Mouse (Mus musculus) heart, embryonic 10.5 days (tissue): ENCODE results near the gene Rps6ka2. TPM values are rescaled to one million over a fixed set of nuclear protein-coding genes. Genes with fewer than 3 reads are reported as not detected.

Experiments used
- DNase-seq: peaks from one replicate; pipeline ENCODE4 v3.0.0-alpha.2; 2017; ENCODE audit warnings: low spot score
- H3K27ac ChIP-seq: fragments of 300-500 bp; sonication (generic); 2 replicates; pipeline ENCODE4 v1.5.1; 2016; ENCODE audit warnings: mild to moderate bottlenecking
- H3K27me3 ChIP-seq: fragments of 300-500 bp; sonication (generic); 2 replicates; pipeline ENCODE4 v1.6.1; 2016; ENCODE audit warnings: mild to moderate bottlenecking; ENCODE audit not compliant: poor library complexity, insufficient read depth, severe bottlenecking
- H3K36me3 ChIP-seq: fragments of 300-500 bp; sonication (generic); 2 replicates; pipeline ENCODE4 v1.6.1; 2016; ENCODE audit warnings: mild to moderate bottlenecking, moderate library complexity
- H3K4me1 ChIP-seq: fragments of 300-500 bp; sonication (generic); 2 replicates; pipeline ENCODE4 v1.6.1; 2016; ENCODE audit warnings: mild to moderate bottlenecking
- H3K4me3 ChIP-seq: fragments of 300-500 bp; sonication (generic); 2 replicates; pipeline ENCODE4 v1.5.1; 2016; ENCODE audit warnings: mild to moderate bottlenecking, moderate library complexity
- H3K9me3 ChIP-seq: fragments of 300-500 bp; sonication (generic); 2 replicates; pipeline ENCODE4 v1.6.1; 2016; ENCODE audit warnings: mild to moderate bottlenecking, moderate library complexity
- WGBS: fragments of 180-500 bp; shearing (Covaris S2); methylation state at CpG from one replicate; pipeline ENCODE4 v1.1.7; 2016; 5-methylcytosine and 5-hydroxymethylcytosine counted together
- polyA plus RNA-seq: library from polyadenylated mRNA; unstranded; fragments of >200 nt; fragmentation: Nextera tagmentation; extraction: Ambion mirVana; gene quantifications from 2 replicates; pipeline ENCODE4 v1.2.1, GENCODE M21; 2016

The Rps6ka2 gene
- polyA plus RNA-seq, 1 experiment from 2014 or later, result 50.1 TPM

DNA sequence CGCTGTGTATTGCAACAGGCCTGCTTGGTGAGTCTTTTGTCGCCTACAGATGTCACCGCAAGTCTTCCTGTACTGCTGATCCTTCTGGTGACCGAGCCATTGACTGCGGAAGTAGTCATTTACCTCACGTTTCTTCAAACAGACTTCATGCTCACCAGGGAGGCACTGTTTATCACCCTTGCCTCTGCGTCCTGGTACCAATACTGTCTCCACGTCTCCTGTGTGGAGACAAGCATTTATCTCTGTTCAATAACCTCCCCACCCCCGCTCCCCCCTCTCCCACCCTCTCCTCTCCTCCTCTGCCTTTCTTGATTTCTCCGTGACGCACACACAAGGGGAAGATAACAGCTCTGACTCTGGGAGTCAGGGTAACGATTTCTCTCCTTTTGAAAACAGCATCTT is 22.0 kb upstream of the Rps6ka2 start:
- Histone ChIP-seq H3K27me3 (no peaks in the 10 kb centered on the region), H3K27ac (peak overlapping the region; percentile 52), H3K4me1 (peaks cover 35% of the 10 kb centered on the region), H3K36me3 (no peaks in the 10 kb centered on the region), H3K4me3 (no peak overlapping the region), H3K9me3 (no peaks in the 10 kb centered on the region)
- no peak for DNase-seq
- WGBS, result 27% methylated on average over 12 of the region's 12 CpGs

DNA sequence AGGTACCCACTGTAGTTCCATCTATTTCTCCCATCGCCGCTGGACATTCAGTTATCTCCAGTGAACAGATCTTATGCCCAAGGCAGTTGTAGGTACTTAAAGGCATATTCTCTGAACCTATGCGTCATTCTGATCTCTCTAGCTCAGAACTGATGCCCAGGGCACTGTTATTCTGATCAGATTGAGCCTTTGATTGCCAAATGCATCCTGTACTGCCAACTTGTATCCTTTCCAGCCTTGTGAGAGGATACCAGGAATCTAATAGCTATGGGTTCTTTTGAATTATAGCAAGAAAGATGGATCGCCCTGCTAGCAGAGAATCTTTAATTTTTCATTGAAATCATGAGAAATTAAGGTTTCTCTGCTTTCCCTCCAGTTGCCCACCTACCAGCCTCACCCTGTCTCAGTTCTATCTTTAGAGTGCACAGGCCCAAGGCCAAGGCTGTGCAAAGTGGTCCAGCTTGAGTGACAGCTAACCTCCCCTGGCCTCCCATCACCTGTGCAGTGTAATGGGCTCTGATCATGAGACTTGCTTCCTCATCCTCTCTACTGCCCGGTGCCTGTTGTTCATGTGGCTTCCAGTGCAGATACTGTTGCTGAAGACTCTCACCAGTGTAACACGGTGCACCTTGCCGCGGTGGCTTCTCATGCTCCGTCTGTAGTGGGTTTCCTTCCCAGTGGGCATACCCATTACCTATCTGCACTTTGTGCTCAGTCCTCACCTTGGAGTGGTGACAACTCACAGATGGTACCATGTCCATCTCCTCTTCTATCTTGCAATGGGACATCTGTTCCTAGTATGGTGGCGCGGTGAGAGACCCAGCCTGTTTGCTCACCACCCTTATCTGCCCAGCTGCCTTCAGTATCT is 20.4 kb upstream of the Rps6ka2 start:
- H3K27me3 ChIP-seq, result no peaks in the 10 kb centered on the region
- H3K4me1 ChIP-seq, result peaks cover 33% of the 10 kb centered on the region
- H3K4me3 ChIP-seq, result no peak overlapping the region
- H3K9me3 ChIP-seq, result no peaks in the 10 kb centered on the region
- H3K27ac ChIP-seq, result no peak overlapping the region
- 85% methylated on average over 11 of the region's 11 CpGs for WGBS
- DNase-seq, result no peak
- H3K36me3 ChIP-seq, result no peaks in the 10 kb centered on the region

GRCm38 (mm10) chr17:7151446-7152100 is 18.3 kb upstream of the Rps6ka2 start:
- WGBS, result 78% methylated on average over 6 of the region's 6 CpGs
- Histone ChIP-seq H3K4me1 (peaks cover 17% of the 10 kb centered on the region), H3K27ac (no peak overlapping the region), H3K36me3 (no peaks in the 10 kb centered on the region), H3K27me3 (no peaks in the 10 kb centered on the region), H3K4me3 (no peak overlapping the region), H3K9me3 (no peaks in the 10 kb centered on the region)
- DNase-seq, result no peak

- H3K27ac ChIP-seq, result no peak overlapping the region
- H3K4me3 ChIP-seq, result no peak overlapping the region
- WGBS, result 86% methylated on average over 7 of the region's 7 CpGs
- no peaks in the 10 kb centered on the region for H3K9me3 ChIP-seq
- H3K36me3 ChIP-seq, result no peaks in the 10 kb centered on the region
- no peaks in the 10 kb centered on the region for H3K27me3 ChIP-seq
- H3K4me1 ChIP-seq, result peaks cover 17% of the 10 kb centered on the region
- no peak for DNase-seq
Measured at GRCm38 (mm10) chr17:7152662-7153061, 17.3 kb upstream of the Rps6ka2 start.

- H3K27ac ChIP-seq, result no peak overlapping the region
- no peak for DNase-seq
Measured at GRCm38 (mm10) chr17:7163955-7164354, 6.0 kb upstream of the Rps6ka2 start.

GRCm38 (mm10) chr17:7165524-7165923 is 4.4 kb upstream of the Rps6ka2 start:
- no peak overlapping the region for H3K4me3 ChIP-seq
- H3K4me1 ChIP-seq, result peaks cover 16% of the 10 kb centered on the region
- H3K27ac ChIP-seq, result no peak overlapping the region
- no peaks in the 10 kb centered on the region for H3K9me3 ChIP-seq
- H3K36me3 ChIP-seq, result no peaks in the 10 kb centered on the region
- 93% methylated on average over 7 of the region's 7 CpGs for WGBS
- no peak for DNase-seq
- H3K27me3 ChIP-seq, result no peaks in the 10 kb centered on the region

More at GRCm38 (mm10) chr17:7163955-7164354, 6.0 kb upstream of the Rps6ka2 start:
- Histone ChIP-seq H3K36me3 (no peaks in the 10 kb centered on the region), H3K4me3 (no peak overlapping the region), H3K9me3 (no peaks in the 10 kb centered on the region), H3K4me1 (peaks cover 11% of the 10 kb centered on the region), H3K27me3 (no peaks in the 10 kb centered on the region)
- 55% methylated on average over 3 of the region's 3 CpGs for WGBS

- Histone ChIP-seq H3K27me3 (no peaks in the 10 kb centered on the region), H3K36me3 (no peaks in the 10 kb centered on the region), H3K9me3 (no peaks in the 10 kb centered on the region), H3K27ac (peak overlapping the region; percentile 88), H3K4me1 (peaks cover 46% of the 10 kb centered on the region), H3K4me3 (peak overlapping the region; percentile 81)
- peak; percentile 89 for DNase-seq
- 11% methylated on average over 15 of the region's 15 CpGs for WGBS
Measured at GRCm38 (mm10) chr17:7168961-7169626, 821 bp upstream of the Rps6ka2 start.

GRCm38 (mm10) chr17:7170304-7171295 is 685 bp downstream of the Rps6ka2 start:
- DNase-seq, result no peak
- Histone ChIP-seq H3K27ac (peak overlapping the region; percentile 88), H3K4me1 (peaks cover 57% of the 10 kb centered on the region), H3K27me3 (no peaks in the 10 kb centered on the region), H3K36me3 (no peaks in the 10 kb centered on the region), H3K9me3 (no peaks in the 10 kb centered on the region), H3K4me3 (peak overlapping the region; percentile 81)
- WGBS, result 1% methylated on average over 43 of the region's 43 CpGs

DNA sequence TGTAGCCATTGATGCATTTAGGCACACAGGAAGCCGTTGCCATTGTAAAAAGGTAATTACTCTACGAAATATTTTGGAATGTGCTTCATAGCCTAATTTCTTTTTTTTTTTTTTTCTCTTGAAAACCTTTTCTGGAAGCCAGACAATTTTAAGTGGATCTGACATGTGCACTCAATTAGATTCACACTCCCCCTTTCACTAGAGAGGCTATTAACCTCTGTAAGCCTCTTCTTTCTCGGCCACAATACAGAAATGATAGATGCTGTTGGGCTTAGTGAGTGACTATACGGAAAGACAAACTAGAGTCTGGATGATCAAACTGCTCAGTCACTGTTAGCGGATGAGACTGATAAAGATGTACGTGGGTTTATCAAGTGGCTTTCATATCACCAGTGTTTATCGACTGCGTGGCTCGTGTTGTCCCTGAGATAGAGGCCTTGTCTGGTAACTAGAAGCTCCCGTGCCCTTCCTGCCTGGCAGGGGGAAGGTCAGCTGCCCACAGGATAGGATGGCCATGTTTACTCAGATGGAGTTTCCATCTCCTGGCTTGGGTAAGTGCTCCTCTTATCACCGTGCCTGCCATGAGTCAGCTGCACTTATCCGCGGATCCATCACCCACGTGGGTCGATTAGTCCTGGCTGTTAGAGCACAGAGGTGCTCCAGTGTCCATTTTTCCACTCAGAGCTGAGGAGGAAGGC is 3.6 kb downstream of the Rps6ka2 start:
- DNase-seq, result no peak
- Histone ChIP-seq H3K27me3 (no peaks in the 10 kb centered on the region), H3K4me3 (peak overlapping the region; percentile 36; the same call in 1 of the 2 replicates), H3K36me3 (no peaks in the 10 kb centered on the region), H3K27ac (peak overlapping the region; percentile 25; the same call in 1 of the 2 replicates), H3K9me3 (no peaks in the 10 kb centered on the region), H3K4me1 (peaks cover 71% of the 10 kb centered on the region)
- 16% methylated on average over 15 of the region's 15 CpGs for WGBS

- Histone ChIP-seq H3K4me3 (no peak overlapping the region), H3K27me3 (no peaks in the 10 kb centered on the region), H3K36me3 (no peaks in the 10 kb centered on the region), H3K9me3 (no peaks in the 10 kb centered on the region), H3K4me1 (peaks cover 80% of the 10 kb centered on the region), H3K27ac (no peak overlapping the region)
- WGBS, result 88% methylated on average over 1 of the region's 1 CpGs
- DNase-seq, result no peak
Measured at GRCm38 (mm10) chr17:7175293-7175692, 5.4 kb downstream of the Rps6ka2 start.

GRCm38 (mm10) chr17:7176394-7176793 is 6.5 kb downstream of the Rps6ka2 start:
- no peak overlapping the region for H3K27ac ChIP-seq
- no peaks in the 10 kb centered on the region for H3K9me3 ChIP-seq
- H3K36me3 ChIP-seq, result no peaks in the 10 kb centered on the region
- DNase-seq, result no peak
- peaks cover 82% of the 10 kb centered on the region for H3K4me1 ChIP-seq
- no peak overlapping the region for H3K4me3 ChIP-seq
- H3K27me3 ChIP-seq, result no peaks in the 10 kb centered on the region
- 36% methylated on average over 2 of the region's 2 CpGs for WGBS

DNA sequence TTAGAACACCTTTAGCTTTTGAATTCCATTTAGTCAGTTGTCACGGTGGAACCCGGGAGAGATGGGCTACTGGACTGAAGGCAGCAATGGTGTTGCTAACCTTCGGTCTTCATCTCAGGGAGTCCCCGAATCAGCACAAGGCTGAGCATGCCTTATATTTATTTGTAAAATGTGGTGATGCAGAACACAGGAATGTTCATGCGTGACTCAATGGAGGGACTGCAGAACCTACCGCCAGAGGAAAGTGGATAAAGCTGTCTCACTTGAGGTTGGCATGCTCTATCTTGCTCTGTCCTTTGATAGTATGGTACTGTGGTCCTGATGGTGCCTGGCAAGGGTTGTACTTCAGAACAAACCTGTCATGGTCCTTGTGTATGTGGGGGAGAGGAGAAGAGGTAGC is 8.3 kb downstream of the Rps6ka2 start:
- H3K27ac ChIP-seq, result no peak overlapping the region
- WGBS, result 88% methylated on average over 6 of the region's 6 CpGs
- H3K4me1 ChIP-seq, result peaks cover 78% of the 10 kb centered on the region
- no peak overlapping the region for H3K4me3 ChIP-seq
- H3K36me3 ChIP-seq, result no peaks in the 10 kb centered on the region
- H3K9me3 ChIP-seq, result no peaks in the 10 kb centered on the region
- DNase-seq, result no peak
- no peaks in the 10 kb centered on the region for H3K27me3 ChIP-seq
